Mouse (Mus musculus) mouse trophoblast stem cell (cell line): ENCODE results near the gene Lrrc73.

Experiments
- in situ Hi-C, 2 experiments: fragments of 300-500 bp; cut with MseI, MboI; formaldehyde crosslinking; loops; 2 replicates in 1 of 2; 3 replicates in 1 of 2; pipeline ENCODE4 v1.15.1; 2025

Lrrc73 gene

GRCm38 (mm10) chr17:46259675-46260074, 6.3 kb downstream of the Lrrc73 start:
- in situ Hi-C loops, result loop anchor here in 1 of 2 experiments (5.0 kb wide), 1 partner anchor 38 kb away; the partner anchor contains the start of gene Dlk2

- in situ Hi-C loops, result loop anchor here in 1 of 2 experiments (5.0 kb wide), 1 partner anchor 35 kb away; the partner anchor contains the start of gene Dlk2
Measured at GRCm38 (mm10) chr17:46262201-46262694, 8.9 kb downstream of the Lrrc73 start.

- in situ Hi-C loops, result no loop called here
Measured at GRCm38 (mm10) chr17:46265502-46265901, 12.2 kb downstream of the Lrrc73 start.

- in situ Hi-C loops, result no loop called here
Measured at GRCm38 (mm10) chr17:46265918-46266618, 12.7 kb downstream of the Lrrc73 start.

GRCm38 (mm10) chr17:46266986-46267385, 13.7 kb downstream of the Lrrc73 start:
- in situ Hi-C loops, result no loop called here

- in situ Hi-C loops, result no loop called here
Measured at GRCm38 (mm10) chr17:46267511-46267910, 14.2 kb downstream of the Lrrc73 start.

- in situ Hi-C loops, result no loop called here
Measured at GRCm38 (mm10) chr17:46268026-46268720, 14.8 kb downstream of the Lrrc73 start.

GRCm38 (mm10) chr17:46269771-46270534, 16.6 kb downstream of the Lrrc73 start:
- in situ Hi-C loops, result no loop called here

- in situ Hi-C loops, result no loop called here
Measured at GRCm38 (mm10) chr17:46272058-46272457, 18.7 kb downstream of the Lrrc73 start.

GRCm38 (mm10) chr17:46272675-46273074, 19.3 kb downstream of the Lrrc73 start:
- in situ Hi-C loops, result no loop called here

- in situ Hi-C loops, result no loop called here
Measured at GRCm38 (mm10) chr17:46273803-46274236, 20.5 kb downstream of the Lrrc73 start.

- in situ Hi-C loops, result no loop called here
Measured at GRCm38 (mm10) chr17:46274465-46274864, 21.1 kb downstream of the Lrrc73 start.

- in situ Hi-C loops, result no loop called here
Measured at GRCm38 (mm10) chr17:46275034-46275433, 21.7 kb downstream of the Lrrc73 start.

- in situ Hi-C loops, result no loop called here
Measured at GRCm38 (mm10) chr17:46275506-46275905, 22.2 kb downstream of the Lrrc73 start.

- in situ Hi-C loops, result no loop called here
Measured at GRCm38 (mm10) chr17:46277586-46277985, 24.3 kb downstream of the Lrrc73 start.

- in situ Hi-C loops, result no loop called here
Measured at GRCm38 (mm10) chr17:46278011-46278765, 24.9 kb downstream of the Lrrc73 start.

- in situ Hi-C loops, result no loop called here
Measured at GRCm38 (mm10) chr17:46282483-46283123, 29.3 kb downstream of the Lrrc73 start, which contains the start of gene Tjap1. TSS of gene Tjap1 (minus strand) at chr17:46283026.

- in situ Hi-C loops, result no loop called here
Measured at GRCm38 (mm10) chr17:46283140-46283539, 29.8 kb downstream of the Lrrc73 start.

- in situ Hi-C loops, result no loop called here
Measured at GRCm38 (mm10) chr17:46283911-46284310, 30.6 kb downstream of the Lrrc73 start.

- in situ Hi-C loops, result no loop called here
Measured at GRCm38 (mm10) chr17:46284653-46285052, 31.3 kb downstream of the Lrrc73 start.

- in situ Hi-C loops, result no loop called here
Measured at GRCm38 (mm10) chr17:46285407-46285806, 32.1 kb downstream of the Lrrc73 start.
